Mouse (Mus musculus) neural tube, embryonic 13.5 days (tissue): ENCODE measurements around the gene Pafah2. TPM values are rescaled to one million over a fixed set of nuclear protein-coding genes. Genes with fewer than 3 reads are reported as not detected.

Experiments used
- ATAC-seq: fragments of 200-750 bp; cut with Nextera tagmentation; 2 replicates; pipeline ENCODE4 v1.8.0; 2017; ENCODE audit warnings: low read depth, mild to moderate bottlenecking, moderate TSS enrichment, moderate library complexity
- H3K27ac ChIP-seq: fragments of 300-500 bp; sonication (generic); replicated peaks from 2 replicates; pipeline ENCODE4 v1.5.1; 2015; ENCODE audit warnings: moderate library complexity, mild to moderate bottlenecking, inconsistent platforms
- H3K27me3 ChIP-seq: fragments of 300-500 bp; sonication (generic); 2 replicates; pipeline ENCODE4 v1.6.1; 2015; ENCODE audit warnings: mild to moderate bottlenecking, inconsistent platforms
- H3K36me3 ChIP-seq: fragments of 300-500 bp; sonication (generic); 2 replicates; pipeline ENCODE4 v1.6.1; 2015; ENCODE audit warnings: mild to moderate bottlenecking, inconsistent platforms
- H3K4me1 ChIP-seq: fragments of 300-500 bp; sonication (generic); replicated peaks from 2 replicates; pipeline ENCODE4 v1.6.1; 2015; ENCODE audit warnings: inconsistent platforms
- H3K4me2 ChIP-seq: fragments of 300-500 bp; sonication (generic); 2 replicates; pipeline ENCODE4 v1.6.1; 2015; ENCODE audit warnings: inconsistent platforms, mild to moderate bottlenecking, moderate library complexity
- H3K4me3 ChIP-seq: fragments of 300-500 bp; sonication (generic); 2 replicates; pipeline ENCODE4 v1.5.1; 2015; ENCODE audit warnings: mild to moderate bottlenecking, inconsistent platforms
- H3K9ac ChIP-seq: fragments of 300-500 bp; sonication (generic); 2 replicates; pipeline ENCODE4 v1.6.1; 2015; ENCODE audit warnings: moderate library complexity, mild to moderate bottlenecking, inconsistent platforms
- H3K9me3 ChIP-seq: fragments of 300-500 bp; sonication (generic); 2 replicates; pipeline ENCODE4 v1.6.1; 2016; ENCODE audit warnings: inconsistent platforms
- WGBS: fragments of 180-500 bp; shearing (Covaris S2); methylation state at CpG from one replicate; pipeline ENCODE4 v1.1.7; 2015; 5-methylcytosine and 5-hydroxymethylcytosine counted together
- polyA plus RNA-seq: library from polyadenylated mRNA; unstranded; fragments of >200 nt; fragmentation: Nextera tagmentation; extraction: Ambion mirVana; gene quantifications from 2 replicates; pipeline ENCODE4 v1.2.1, GENCODE M21; 2015

Pafah2 gene
- polyA plus RNA-seq, 1 experiment from 2014 or later = 8.0 TPM

GRCm38 (mm10) chr4:134432686-134433360 is 36.7 kb downstream of the Pafah2 start:
- no peak for ATAC-seq
- no peak overlapping the region for H3K4me3 ChIP-seq
- 89% methylated on average over 15 of the region's 15 CpGs for WGBS
- H3K36me3 ChIP-seq = no peaks in the 10 kb centered on the region
- H3K27me3 ChIP-seq = no peaks in the 10 kb centered on the region
- H3K4me2 ChIP-seq = no peak overlapping the region
- H3K9ac ChIP-seq = no peak overlapping the region
- peaks cover 24% of the 10 kb centered on the region for H3K4me1 ChIP-seq
- no peaks in the 10 kb centered on the region for H3K9me3 ChIP-seq
- H3K27ac ChIP-seq = no peak overlapping the region

DNA sequence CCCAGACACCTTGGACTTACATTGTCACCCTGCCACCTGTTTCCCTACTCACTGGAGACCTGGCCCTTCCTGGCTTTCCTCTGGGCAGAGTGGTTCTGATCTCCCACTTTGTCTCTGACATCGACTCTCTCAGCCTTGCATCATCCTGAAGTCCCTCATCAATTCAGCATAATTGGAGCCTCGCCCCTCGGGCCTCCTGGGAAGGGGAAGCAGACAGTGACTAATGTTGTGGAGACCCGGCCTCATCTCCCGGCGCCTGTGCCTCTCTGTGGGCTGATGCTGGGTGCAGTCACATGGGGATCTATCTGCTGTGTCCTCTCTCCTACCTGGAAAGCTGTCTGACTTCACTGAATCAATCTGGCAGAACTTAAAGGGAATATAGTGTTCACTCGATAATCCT is 40.1 kb downstream of the Pafah2 start:
- Histone ChIP-seq H3K9me3 (no peaks in the 10 kb centered on the region), H3K27me3 (no peaks in the 10 kb centered on the region), H3K36me3 (no peaks in the 10 kb centered on the region), H3K4me2 (no peak overlapping the region), H3K27ac (no peak overlapping the region), H3K4me1 (peaks cover 8% of the 10 kb centered on the region), H3K4me3 (no peak overlapping the region), H3K9ac (no peak overlapping the region)
- 18% methylated on average over 7 of the region's 7 CpGs for WGBS
- ATAC-seq = no peak

GRCm38 (mm10) chr4:134436659-134437058 is 40.5 kb downstream of the Pafah2 start:
- WGBS = 64% methylated on average over 10 of the region's 10 CpGs
- Histone ChIP-seq H3K9ac (no peak overlapping the region), H3K9me3 (no peaks in the 10 kb centered on the region), H3K4me2 (no peak overlapping the region), H3K4me3 (no peak overlapping the region), H3K27ac (no peak overlapping the region), H3K4me1 (peaks cover 3% of the 10 kb centered on the region; the same call in 1 of the 2 replicates), H3K27me3 (no peaks in the 10 kb centered on the region), H3K36me3 (no peaks in the 10 kb centered on the region)
- no peak for ATAC-seq

DNA sequence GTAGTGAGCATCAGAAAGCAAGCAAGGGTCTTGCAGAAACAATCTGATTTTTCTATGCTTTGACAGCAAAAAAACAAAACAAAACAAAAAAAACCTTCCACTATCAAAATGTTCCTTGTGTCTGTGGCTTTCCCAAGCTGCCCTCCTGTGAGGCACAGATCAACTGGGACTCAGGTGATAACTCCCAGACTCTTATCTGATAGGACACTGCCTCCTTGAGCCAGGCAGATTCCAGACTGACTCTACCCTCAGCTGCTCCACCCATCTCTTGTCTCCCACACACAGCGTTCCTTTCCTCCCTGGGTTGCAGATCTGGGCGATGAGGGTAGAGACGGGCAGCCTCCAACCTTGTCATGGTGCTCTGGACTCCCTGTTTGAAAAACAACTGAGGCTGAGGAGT is 43.0 kb downstream of the Pafah2 start:
- Histone ChIP-seq H3K4me1 (peaks cover 3% of the 10 kb centered on the region; the same call in 1 of the 2 replicates), H3K9me3 (no peaks in the 10 kb centered on the region), H3K36me3 (no peaks in the 10 kb centered on the region), H3K4me2 (no peak overlapping the region), H3K4me3 (no peak overlapping the region), H3K27me3 (no peaks in the 10 kb centered on the region), H3K9ac (no peak overlapping the region), H3K27ac (no peak overlapping the region)
- no peak for ATAC-seq
- WGBS = 72% methylated on average over 3 of the region's 3 CpGs

DNA sequence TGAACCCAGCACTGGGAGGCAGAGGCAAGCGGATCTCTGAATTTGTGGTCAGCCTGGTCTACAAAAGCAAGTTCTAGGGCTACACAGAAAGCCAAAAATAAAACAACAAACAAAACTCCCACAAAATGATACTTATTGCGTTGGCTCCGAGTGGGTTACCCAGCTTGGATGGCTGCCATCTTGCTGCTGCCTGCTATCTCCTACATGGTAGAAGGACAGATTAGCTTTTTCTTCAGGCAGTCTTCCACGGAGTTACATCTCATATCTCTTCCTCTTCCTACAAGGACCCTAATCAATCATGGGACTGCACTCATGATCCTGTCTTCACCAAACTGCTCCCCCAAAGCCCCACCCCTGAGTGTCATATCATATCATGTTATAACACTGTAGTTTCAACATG is 43.8 kb downstream of the Pafah2 start:
- Histone ChIP-seq H3K9me3 (no peaks in the 10 kb centered on the region), H3K27ac (no peak overlapping the region), H3K9ac (no peak overlapping the region), H3K4me1 (peaks cover 3% of the 10 kb centered on the region; the same call in 1 of the 2 replicates), H3K27me3 (no peaks in the 10 kb centered on the region), H3K4me3 (no peak overlapping the region), H3K4me2 (no peak overlapping the region), H3K36me3 (no peaks in the 10 kb centered on the region)
- 88% methylated on average over 4 of the region's 4 CpGs for WGBS
- no peak for ATAC-seq

DNA sequence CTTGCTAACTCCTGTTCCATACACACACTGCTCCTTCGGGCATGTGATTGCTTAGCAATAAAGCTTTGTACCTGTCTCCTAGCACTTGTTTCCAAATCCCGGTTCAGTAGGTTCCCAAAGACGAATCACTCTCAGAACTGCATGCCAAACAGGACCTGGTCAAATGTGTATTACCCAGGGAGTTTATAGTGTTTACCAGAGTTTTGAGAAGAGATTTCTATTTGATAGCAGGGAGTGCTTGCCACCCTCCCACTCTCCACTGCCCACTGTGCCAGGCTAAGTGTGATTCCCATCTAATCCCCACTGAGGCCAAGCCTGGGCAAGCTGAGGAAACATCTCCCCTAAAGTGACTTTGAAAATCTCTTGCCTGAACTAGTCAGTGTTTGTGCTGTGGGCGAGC is 46.1 kb downstream of the Pafah2 start:
- Histone ChIP-seq H3K27me3 (no peaks in the 10 kb centered on the region), H3K4me3 (no peak overlapping the region), H3K36me3 (no peaks in the 10 kb centered on the region), H3K9ac (no peak overlapping the region), H3K4me2 (no peak overlapping the region), H3K27ac (no peak overlapping the region), H3K4me1 (no peaks in the 10 kb centered on the region), H3K9me3 (no peaks in the 10 kb centered on the region)
- ATAC-seq = no peak
- 83% methylated on average over 4 of the region's 4 CpGs for WGBS

GRCm38 (mm10) chr4:134443589-134443988 is 47.5 kb downstream of the Pafah2 start:
- no peaks in the 10 kb centered on the region for H3K9me3 ChIP-seq
- H3K4me3 ChIP-seq = no peak overlapping the region
- H3K27ac ChIP-seq = no peak overlapping the region
- no peak for ATAC-seq
- H3K27me3 ChIP-seq = no peaks in the 10 kb centered on the region
- no peak overlapping the region for H3K9ac ChIP-seq
- 53% methylated on average over 7 of the region's 7 CpGs for WGBS
- H3K36me3 ChIP-seq = no peaks in the 10 kb centered on the region
- H3K4me2 ChIP-seq = no peak overlapping the region
- peaks cover 3% of the 10 kb centered on the region; the same call in 1 of the 2 replicates for H3K4me1 ChIP-seq

- Histone ChIP-seq H3K27ac (peak overlapping the region; percentile 14; the same call in 1 of the 2 replicates), H3K4me1 (peaks cover 17% of the 10 kb centered on the region), H3K4me2 (no peak overlapping the region), H3K4me3 (no peak overlapping the region), H3K9ac (no peak overlapping the region), H3K9me3 (no peaks in the 10 kb centered on the region), H3K27me3 (no peaks in the 10 kb centered on the region), H3K36me3 (no peaks in the 10 kb centered on the region)
- ATAC-seq = no peak
- 54% methylated on average over 7 of the region's 7 CpGs for WGBS
These were observed 48.8 kb downstream of the Pafah2 start for GRCm38 (mm10) chr4:134444949-134445348.

DNA sequence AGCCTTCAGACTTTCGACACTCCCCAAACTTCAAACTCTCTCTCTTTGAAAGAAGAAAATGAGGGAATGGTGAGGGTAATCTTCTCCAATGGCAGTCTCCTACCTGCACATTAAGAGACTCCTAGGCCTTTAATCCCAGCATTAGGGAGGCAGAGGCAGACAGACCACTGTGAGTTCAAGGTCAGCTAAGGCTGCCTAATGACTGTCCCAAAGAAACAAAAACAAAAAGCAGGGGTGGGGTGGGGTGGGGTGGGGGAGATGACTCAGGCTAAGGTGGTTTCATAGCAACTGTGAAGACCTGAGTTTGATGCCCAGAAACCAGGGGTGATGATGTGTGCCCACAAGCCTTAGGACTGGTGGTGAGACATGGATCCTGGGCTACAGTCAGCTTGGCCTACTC is 49.4 kb downstream of the Pafah2 start:
- H3K27me3 ChIP-seq = no peaks in the 10 kb centered on the region
- no peak overlapping the region for H3K9ac ChIP-seq
- no peak for ATAC-seq
- H3K27ac ChIP-seq = peak overlapping the region; percentile 28; the same call in 1 of the 2 replicates
- H3K36me3 ChIP-seq = no peaks in the 10 kb centered on the region
- peaks cover 22% of the 10 kb centered on the region for H3K4me1 ChIP-seq
- no peaks in the 10 kb centered on the region for H3K9me3 ChIP-seq
- WGBS = 45% methylated on average over 1 of the region's 1 CpGs
- H3K4me3 ChIP-seq = no peak overlapping the region
- no peak overlapping the region for H3K4me2 ChIP-seq

GRCm38 (mm10) chr4:134447966-134448365 is 51.8 kb downstream of the Pafah2 start:
- ATAC-seq = no peak
- Histone ChIP-seq H3K27ac (no peak overlapping the region), H3K9ac (0 out of 2 replicates have a peak overlapping the region, but pooled peaks have one; percentile 17), H3K27me3 (no peaks in the 10 kb centered on the region), H3K36me3 (no peaks in the 10 kb centered on the region), H3K9me3 (no peaks in the 10 kb centered on the region), H3K4me3 (no peak overlapping the region), H3K4me1 (peaks cover 35% of the 10 kb centered on the region), H3K4me2 (no peak overlapping the region)
- WGBS = 71% methylated on average over 8 of the region's 23 CpGs

- Histone ChIP-seq H3K27me3 (peaks cover 8% of the 10 kb centered on the region), H3K27ac (peak overlapping the region; percentile 91), H3K9ac (peak overlapping the region; percentile 56), H3K4me2 (peak overlapping the region; percentile 21), H3K36me3 (no peaks in the 10 kb centered on the region), H3K9me3 (no peaks in the 10 kb centered on the region), H3K4me3 (no peak overlapping the region), H3K4me1 (peaks cover 42% of the 10 kb centered on the region)
- peak; percentile 73 for ATAC-seq
- 23% methylated on average over 11 of the region's 13 CpGs for WGBS
These were observed 53.7 kb downstream of the Pafah2 start for GRCm38 (mm10) chr4:134449595-134450391.

DNA sequence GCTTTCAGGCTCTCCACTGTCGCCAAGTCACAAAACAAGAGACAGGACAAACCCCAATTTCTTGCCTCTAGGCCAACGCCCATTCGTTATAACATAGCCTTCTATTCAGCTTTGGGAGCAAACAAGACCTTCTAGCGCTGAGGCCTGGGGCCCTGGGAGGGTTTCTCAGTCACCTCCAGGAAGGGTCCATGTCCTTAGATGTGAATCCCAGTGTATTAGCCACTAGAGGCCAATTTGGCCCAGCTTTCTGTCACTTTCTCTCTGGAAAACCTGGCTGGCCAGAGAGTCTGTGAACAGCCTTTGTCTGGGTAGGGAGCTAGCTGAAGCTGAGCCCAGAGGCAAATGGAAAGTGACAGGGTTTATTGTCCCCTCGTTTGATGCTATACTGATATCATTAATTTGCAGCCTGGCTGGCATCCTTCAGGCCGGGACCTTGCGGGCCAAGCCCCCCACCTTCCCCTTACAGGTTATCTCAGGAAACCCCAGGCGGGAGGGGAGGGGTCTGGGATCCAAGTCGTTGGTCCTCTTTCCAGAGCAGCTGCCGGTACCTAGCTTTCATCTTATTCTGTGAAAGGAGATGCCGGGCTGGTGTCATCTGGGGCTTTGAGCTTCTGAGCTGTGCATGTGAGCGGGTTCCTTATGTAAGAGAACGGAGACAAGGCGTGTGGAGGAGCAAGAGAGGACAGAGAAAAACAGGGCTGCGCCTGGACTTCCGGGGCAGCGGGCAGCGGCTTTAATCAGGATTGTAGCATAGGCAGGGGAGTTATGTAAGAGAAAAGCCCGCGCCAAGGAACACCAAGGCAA is 54.5 kb downstream of the Pafah2 start:
- Histone ChIP-seq H3K36me3 (no peaks in the 10 kb centered on the region), H3K4me3 (no peak overlapping the region), H3K9me3 (no peaks in the 10 kb centered on the region), H3K4me2 (peak overlapping the region; percentile 21), H3K4me1 (peaks cover 42% of the 10 kb centered on the region), H3K27ac (peak overlapping the region; percentile 91), H3K27me3 (peaks cover 10% of the 10 kb centered on the region), H3K9ac (peak overlapping the region; percentile 56)
- WGBS = 18% methylated on average over 20 of the region's 20 CpGs
- ATAC-seq = peak; percentile 59
